Mouse (Mus musculus) retina, adult 2 months (tissue): ENCODE data around the gene Fchsd2.

Experiments used
- DNase-seq: peaks from one replicate; pipeline ENCODE4 v3.0.0-alpha.2; 2012; ENCODE audit warnings: low read depth, low spot score

The Fchsd2 gene

DNA sequence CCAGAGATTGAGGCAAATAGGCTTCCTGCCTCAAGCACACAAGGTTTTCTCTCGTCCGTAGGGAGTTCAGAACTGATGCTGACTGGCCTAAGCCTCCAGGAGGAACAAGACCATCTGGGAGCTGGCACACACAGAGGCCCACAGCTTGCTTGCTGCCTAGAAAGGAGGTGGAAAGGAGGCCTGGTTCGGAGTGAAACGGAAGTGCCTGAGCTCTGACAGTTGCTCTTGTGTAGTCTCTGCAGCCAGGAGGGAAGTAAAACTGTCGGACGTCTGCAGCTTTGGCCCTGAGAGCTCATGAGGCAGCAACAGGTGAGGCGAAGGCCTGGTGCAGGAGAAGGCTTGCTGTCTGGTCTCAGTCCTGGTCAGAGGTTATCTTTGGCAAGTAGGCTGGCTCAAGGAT is at the start of gene Fchsd2:
Fchsd2 (plus strand) TSS at position 246 of the 400 bp plus-strand sequence.
- no peak for DNase-seq

DNA sequence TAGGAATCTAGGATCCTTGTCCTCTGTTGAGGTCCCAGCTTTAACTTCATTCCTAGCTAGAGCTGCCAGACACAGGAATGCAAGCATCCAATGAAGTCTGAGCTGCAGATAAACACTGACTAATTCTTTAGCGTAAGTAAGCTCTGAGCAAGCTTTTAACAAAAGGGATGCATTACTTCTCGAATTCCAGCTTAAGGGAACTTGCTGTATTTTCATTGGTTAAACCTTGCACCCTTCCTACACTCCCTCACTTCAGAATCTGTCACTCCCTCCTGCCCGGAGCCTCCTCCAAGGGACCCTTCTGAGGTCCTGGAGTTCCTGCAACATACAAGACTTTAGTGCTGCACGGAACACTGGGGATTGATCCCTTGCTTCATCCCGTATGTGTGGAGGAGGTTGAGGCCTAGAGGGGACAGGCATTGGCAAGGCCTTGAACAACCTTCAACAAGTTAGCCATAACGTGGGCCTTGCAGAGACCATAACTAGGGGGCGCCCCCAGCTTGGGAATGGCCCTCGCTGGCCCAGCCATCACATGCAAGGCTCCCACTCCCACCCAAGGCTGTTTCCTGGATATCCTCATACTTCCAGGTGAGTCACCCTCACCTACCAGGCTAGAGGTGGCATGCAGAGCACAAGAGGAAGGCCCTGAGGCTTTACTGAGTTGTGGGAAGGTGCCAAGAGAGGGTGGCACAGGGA is 48.7 kb upstream of the Fchsd2 start:
- DNase-seq, result no peak

DNA sequence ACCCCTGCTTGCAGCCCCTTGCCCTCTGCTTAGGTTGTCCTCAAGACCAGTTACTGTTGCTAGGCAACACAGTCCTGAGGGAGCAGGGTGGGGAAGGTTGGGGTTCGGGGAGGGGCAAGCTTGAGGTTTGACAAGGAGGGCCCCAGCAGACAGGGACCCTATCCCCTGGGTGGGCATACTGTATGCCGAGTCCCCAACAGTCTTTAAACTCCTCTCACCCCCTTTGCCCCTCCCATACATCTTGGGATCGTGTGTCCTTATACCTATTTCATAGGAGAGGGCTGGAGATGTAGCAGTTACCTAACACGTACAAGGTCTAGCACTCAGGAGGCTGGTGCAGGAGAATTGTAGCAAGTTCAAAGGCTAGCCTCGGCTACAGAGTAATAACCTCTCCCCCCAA is 44.4 kb upstream of the Fchsd2 start:
- DNase-seq, result no peak

DNA sequence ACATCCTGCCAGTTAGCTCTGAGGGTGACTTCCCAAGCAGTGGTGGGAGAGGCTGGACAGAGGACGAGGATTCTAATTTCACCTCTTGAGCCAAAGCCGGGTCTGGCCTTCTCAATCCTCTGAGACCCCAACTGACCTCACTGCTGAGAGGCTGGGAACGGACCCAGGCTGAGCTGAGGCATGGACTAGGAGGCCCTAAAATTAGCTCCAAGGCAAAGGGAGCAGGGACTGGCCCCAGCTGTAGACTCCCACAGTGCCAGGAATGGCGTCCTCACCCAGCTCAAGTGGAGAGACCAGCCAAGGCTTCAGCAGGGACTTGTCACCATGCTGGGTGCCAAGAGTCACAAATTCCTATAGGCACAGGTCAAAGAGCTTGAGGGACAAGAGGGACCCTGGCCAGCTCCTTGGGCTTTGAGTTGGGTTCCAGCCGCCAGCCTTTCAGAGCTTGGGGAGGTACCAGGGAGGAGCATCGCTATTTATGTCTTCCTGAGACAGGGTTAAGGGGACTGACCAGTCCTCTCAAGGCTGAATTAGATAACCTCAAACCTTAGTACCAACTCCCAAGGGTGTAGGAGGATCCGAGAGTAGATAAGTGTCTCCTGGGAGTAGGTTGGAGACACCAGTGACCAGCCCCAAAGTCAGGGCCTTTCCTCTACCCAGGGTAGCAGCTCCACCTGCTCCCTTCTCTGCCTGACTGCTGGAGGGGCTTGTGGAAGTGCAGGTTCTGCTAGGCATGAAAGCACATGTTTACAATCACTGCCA is 43.2 kb upstream of the Fchsd2 start:
- no peak for DNase-seq

DNA sequence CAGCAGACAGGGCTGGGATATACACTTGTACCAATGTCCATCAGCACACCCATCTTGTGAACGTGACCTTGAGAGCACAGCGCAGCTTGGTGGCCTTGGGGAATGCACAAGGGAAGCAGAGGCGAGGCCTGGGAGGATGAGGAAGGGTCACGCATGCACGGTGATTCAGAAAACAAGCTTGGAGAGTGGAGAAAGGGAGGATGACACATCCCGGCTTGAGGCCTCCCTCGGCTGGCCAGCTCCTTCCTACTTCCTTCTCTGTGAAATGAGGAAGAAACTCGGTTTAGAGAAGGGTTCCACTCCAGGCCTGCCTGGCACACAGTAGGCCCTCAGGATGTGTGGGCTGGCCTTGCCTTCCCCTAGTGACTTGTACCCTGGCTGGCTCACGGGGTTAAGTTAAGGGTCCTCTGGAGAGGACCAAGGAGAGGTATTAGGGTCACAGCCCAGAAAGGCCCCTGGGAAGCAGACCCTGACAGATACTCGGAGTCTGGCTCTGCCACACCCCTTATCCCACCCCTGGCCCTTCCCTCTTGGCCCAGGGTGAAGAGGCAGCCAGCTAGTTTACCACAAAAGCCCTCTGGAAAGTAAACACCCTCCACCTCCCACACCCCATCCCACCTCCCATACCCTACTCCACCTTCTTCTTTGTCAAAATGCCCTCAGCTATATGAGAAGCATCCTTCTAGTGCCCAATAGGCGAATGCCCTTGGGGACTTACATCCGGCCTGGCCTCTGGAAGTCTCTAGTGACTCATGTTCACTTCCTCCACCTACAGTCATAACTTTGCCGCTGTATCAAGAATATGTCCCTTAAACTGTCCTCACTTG is 41.7 kb upstream of the Fchsd2 start:
- no peak for DNase-seq

DNA sequence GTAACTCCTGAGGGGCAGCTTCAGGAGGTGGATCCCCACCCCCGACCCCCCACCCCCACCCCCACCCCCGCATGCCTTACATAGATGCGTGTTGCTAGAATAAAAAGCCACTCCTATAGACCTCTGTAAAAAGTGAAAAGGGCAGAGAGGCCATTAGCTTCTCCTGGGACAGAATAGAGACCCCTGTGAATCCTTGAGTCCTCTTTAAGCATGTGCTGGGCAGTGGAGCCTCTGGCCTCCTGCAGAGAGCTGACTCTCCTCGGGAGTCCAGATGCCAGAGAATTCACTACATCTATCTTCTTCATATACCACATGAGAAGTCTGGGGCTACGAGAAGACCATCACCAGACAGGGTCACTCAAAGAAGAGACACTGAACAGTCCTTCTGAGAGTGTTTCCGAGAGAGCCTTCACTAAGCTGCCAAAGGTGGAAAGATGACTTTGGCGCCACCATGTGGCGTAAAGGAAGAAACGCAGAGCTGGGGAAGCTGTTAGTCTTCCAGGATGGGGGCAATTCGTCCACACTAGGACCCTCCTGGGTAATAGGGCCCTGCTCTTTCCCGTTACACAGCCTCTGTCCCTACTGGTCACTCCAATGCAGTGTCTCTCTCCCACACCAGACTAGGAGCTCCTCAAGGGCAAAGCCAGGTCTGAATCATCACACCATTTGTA is 41.0 kb upstream of the Fchsd2 start:
- peak; percentile 56 for DNase-seq

DNA sequence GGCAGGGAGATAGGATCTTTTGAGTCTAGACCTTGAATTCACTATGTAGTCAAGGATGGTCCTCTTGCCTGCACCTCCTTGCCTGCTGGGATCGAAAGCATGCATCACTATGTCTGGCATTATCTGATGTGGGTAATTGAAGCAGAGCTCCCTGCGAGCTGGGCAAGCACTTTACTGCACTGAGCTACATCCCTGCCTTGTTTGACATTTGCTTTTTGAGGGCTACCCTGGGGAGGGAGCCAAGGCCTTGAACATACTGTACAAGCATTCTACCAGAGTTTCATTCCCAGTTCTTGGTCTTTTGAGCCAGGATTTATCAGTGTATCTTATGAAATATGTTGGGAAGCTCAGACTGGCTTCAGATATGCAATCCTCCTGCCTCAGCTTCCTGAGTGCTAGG is 39.5 kb upstream of the Fchsd2 start:
- no peak for DNase-seq

DNA sequence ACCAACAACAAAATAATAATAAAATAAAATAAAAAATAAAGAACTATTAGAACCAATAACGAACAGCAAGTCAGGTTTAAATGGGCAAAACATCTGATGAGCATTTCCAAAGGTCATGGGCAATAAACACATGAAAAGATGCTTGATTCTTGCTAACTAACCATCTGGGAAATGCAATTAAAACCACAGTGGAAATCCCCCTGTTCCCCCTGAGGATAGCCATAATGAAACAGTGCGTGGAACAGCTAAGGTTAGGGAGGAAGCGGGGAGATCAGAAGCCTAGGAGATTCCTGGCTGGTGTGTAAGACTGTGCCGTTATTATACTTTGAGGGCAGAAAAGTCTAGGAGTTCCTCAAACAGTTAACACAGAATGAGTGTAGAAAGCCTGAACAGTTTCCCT is 35.4 kb upstream of the Fchsd2 start:
- DNase-seq, result no peak

DNA sequence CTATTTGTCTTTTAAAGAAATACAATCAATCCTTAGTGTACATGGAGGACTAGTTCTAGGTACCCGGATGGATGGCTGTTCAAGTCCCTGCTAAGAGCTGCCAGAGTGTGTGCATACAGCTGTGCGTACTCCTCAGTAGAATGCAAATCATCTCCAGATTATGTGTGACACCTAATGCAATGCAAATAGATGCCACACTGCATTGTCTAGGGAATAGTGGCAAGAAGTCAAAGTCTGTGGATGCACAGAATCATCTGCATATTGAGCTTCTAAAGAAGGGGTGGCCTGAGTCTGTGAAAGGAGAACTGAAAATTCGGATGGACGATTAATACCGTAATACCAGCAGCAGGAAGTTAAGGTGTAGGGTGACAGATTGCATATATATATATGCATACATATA is 33.5 kb upstream of the Fchsd2 start:
- no peak for DNase-seq

DNA sequence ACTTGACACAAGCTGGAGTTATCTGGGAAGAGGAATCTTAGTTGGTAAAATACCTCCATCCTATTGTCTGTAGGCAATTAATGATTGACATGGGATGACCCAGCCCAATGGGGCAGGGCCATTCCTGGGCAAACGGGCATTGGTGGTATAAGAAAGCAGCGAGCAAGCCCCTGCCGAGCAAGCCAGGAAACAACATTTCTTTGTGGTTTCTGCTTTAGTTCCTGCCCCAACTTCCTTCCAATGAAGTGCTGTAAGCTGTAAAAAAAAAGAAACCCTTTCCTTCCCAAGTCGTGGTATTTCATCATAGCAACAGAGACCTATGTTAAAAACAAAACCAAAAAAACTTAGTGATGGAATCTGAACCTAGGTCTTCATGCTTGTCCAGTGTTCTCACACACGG is 32.2 kb upstream of the Fchsd2 start:
- DNase-seq, result no peak

DNA sequence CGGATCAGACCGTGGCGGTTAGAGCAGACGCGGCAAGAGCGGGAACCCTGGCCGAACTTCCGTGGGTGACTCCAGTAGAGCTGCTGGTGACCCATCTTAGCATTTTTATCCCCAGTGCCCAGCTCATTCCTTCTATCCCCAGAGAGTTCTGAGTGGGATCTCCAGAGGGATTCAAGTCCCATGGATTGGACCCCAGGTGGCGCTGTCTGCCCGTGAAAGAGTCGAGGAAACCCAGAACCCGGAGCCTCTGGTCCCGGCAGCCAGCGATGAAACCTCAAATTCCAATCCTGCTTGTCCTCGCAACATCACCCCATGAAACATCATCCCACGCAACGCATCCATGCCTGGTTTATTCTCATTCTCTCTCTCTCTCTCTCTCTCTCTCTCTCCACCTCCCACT is 31.3 kb upstream of the Fchsd2 start:
- DNase-seq, result peak; percentile 64

DNA sequence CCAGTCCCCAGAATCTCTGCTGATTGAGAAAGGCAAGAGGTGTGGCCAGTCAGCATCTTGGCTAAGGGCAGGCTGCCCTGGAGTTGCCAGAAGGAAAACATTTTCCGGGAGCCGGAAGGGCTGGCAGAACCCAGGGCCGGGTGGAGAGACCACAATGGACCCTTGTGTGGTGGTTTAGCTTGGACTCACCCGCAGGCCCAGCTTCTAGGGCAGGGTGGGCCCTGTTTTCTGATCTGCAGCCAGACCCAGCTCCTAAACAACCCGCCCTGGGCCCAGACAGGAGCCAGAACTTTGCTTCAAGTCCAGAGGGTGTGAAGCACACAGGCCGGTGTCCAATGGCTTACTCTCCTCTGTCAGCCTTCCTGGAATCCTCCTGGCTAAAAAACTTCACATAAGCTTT is 30.4 kb upstream of the Fchsd2 start:
- no peak for DNase-seq

DNA sequence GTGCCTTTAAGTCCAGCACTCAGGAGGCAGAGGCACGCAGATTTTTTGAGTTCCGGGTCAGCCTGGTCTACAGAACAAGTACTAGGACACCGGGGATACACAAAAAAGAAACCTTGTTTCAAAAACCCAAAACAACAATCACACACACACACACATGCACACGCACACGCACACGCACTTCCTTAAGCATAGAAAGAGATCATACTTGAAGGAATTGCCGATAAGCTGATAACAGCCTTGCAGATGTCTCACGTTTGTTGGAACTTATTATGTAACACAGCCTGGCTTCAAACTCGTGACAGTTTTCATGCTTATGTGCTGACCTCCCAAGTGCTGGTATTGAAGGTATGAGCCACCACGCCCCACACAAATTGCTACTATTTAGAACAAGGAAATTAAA is 29.1 kb upstream of the Fchsd2 start:
- no peak for DNase-seq

DNA sequence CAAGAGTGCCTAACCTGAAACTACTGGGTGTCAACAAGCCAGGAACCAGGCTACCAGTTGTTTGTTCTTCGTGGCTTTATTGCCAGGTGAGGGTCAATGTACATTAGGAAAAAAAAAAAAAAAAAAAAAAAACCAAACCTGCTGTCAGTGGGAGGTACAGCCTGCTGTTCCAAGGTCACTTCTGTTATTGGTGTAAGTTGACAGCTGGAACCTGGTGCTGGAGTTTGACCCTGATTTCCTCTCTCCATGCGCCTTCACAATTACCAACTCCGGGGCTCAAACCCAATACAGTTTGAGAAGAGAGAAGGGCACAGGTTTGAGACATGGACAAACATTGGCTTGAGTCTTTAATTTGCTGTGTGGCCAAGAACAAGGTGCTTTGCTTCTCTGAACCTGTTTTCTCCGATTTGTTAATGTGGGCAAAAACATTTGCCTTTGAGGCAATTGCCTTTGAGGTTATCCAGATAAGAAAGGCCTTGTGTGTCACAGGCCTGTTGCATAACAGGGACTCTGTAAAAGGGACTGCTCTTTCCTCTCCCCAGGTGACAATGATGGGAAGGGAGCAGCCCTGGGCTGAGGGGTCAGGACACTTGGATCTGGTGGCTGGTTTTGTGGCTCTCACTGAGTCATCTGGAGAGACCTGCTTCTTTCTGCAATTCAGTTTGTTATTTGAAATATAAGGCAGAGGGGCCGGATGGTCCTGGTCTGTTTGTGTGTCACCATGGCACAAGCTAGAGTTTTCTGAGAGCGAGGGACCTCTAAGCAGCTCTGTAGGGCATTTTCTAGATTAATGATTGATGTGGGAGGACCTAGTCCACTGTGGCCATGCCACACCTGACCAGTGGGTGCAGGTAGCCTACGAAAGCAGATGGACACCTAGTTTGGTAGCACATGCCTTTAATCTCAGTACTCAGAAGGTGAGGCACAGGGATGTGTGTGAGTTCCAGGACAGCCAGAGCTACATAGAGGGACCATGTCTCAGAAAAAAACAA is 27.7 kb upstream of the Fchsd2 start:
- DNase-seq, result no peak

DNA sequence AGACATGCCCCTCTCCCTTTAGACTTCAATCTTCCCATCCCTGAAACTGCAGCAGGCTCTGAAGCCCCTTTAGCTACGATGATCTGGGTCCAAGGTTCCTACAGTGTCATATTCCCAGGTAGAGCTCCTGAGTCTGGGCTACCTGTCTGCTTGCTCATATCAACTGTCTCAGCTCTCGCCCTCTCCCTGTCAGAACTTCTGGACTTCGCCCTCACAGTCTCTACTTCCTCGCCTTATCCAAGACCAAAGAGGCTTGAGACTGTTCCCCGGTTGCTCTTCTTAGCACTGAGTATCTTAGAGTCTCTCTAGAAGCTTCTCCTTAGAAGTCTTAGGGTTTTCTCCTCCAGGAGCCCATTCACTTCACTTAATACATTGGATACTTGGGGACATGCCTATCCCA is 26.7 kb upstream of the Fchsd2 start:
- DNase-seq, result no peak

DNA sequence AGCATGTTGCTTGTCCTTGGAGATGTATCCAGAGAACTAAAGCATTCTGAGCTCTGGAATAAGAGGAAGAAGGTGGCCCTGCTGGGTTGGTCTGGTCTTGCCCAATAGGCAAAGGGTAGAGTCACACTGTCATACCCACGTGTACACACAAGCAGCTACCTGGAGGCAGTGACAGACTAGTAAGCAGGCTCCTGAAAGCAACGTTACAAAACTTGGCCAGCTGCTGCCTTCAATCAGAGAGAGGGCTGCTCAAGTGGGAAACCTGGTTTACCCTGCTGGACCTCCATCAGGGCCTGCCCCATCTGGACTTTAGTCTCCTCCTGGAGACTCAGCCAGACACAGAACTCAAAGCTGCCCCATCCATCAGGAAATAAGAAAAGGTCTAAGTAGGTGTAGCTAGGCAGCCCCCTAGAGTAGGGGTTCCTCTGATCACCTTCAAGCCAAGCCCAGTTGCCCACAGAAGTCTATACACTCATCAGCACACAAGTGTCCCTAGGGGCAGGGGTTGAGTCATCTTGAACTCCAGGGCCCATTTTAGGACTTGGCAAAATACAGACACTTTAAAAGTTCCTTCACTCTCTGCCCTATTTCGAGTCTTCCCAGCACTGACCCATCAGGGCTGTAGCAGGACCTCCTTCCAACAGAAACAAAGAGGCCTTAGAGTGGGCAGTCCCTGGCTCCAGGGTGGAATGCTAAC is 25.9 kb upstream of the Fchsd2 start:
- DNase-seq, result no peak

DNA sequence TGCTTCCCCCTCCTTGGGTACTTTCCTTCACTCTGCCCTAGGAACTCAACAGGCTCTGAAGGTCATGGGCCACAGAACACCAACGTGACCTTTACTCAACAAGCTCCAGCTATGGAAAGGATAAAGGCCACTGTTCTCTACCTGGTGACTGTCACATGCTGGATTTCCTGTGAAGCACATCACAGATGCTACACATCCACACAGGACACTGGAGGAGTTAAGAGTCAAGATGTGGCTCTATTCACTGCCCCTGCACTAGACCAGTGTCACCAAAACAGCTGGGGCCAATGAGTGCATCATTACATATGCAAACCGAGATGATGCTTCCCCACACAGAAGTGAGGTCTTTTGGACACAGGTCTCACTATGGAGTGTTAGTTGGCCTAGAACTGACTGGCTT is 25.1 kb upstream of the Fchsd2 start:
- DNase-seq, result no peak

DNA sequence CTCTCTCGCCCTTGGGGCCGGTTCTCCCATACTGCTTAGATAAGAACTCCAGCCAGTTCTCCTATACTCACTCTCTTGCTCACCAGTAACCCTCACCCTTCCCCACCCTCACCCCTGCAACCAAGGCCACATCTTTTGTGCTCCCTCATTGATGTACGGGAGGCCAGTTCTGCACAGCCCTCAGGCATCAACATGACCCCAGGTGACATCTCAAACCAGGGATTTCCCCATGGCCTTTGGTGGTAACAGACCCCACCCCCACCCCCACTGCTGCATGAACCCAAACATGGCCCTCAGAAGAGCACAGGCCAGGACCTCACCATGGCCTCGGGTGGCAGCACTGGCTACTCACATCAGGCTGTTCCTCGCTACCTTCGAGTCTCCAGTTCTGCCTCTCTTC is 23.4 kb upstream of the Fchsd2 start:
- DNase-seq, result no peak

DNA sequence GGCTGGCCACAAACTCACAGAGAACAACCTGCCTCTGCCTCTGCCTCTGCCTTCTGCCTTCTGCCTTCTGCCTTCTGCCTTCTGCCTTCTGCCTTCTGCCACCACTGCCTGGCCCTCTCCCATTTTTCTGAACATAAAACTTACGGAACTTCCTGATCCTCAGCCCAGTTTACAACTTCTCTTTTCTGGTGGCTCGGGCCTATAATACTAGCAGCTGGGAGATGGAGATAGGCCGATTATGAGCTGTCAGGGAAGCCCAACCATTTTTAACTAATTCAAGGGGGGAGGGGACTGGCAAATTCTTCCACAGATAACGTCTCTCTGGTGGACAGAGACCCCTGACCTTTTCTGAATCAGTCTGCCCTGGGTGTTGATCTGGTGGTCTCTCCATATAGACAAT is 22.3 kb upstream of the Fchsd2 start:
- DNase-seq, result no peak

DNA sequence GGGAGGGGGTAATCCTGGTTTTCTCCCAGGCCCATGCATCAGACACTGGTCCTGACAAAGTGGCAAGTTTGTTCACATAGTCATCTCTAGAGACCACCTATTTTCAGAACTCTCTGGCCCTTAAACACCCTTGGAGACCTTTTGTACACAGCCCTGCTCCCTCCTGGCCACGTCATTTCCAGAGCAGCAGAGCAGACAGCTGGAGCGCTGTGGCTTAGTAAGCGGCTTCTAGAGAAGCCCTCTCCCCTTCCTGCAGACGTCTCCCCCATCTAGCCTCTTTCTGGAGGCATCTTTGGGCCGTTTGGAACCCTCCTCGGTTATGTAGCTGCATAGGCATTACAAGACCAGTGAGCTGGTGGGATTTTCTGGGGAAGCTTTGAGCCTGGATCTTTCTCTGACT is 21.6 kb upstream of the Fchsd2 start:
- no peak for DNase-seq
